Mouse (Mus musculus): ENCODE results near the gene Tpi1.

Tpi1 gene

GRCm38 (mm10) chr6:124768704-124769044 lies 45.4 kb downstream of the Tpi1 start:
- DNase-seq = no peak

- peak; percentile 61 for DNase-seq
Measured at GRCm38 (mm10) chr6:124767920-124768703, 46.0 kb downstream of the Tpi1 start.

- no peak for DNase-seq
Measured at GRCm38 (mm10) chr6:124767536-124767919, 46.6 kb downstream of the Tpi1 start.

- DNase-seq = no peak
Measured at GRCm38 (mm10) chr6:124765951-124766350, 48.1 kb downstream of the Tpi1 start.

All from thymus, postnatal 4 days (tissue).